7 mouse cellular contexts compared by ENCODE assay signal in the genomic region with DNA sequence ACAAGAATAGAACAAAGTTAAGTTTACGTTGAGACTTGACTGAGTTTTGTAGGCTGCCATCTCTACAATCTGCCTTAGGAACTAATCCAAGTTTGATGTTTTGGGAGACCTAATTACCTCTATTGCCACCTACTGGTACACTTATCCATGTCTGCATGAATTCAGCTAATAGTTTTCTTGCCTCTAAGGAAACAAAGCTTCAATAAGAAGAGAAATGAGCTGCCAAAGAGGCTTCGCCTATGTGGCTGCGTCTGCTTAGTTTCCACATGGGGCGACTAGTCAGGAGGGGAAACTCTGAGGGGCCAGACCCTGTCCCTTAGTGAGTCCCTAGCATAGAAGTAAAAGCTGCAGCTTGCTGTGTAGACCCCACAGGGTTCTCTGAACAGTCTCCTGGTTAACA.
DNase-seq lines count a peak whose midpoint lies in the region; ATAC-seq and TF ChIP-seq lines count a peak whose summit lies in the region.

No protein-coding gene starts in this region.

- H3K4me1 ChIP-seq in CH12.LX (ENCODE audit: control insufficient read depth in 1 of 2, insufficient read depth in 2 of 2) = no peaks in the 10 kb centered on the region
- peaks cover 10% of the 10 kb centered on the region for H3K4me1 ChIP-seq in embryonic facial prominence, embryonic 10.5 days

- H3K27ac ChIP-seq in CH12.LX (ENCODE audit: insufficient read depth, low read depth) = no peak overlapping the region
- H3K27ac ChIP-seq in embryonic facial prominence, embryonic 10.5 days (replicated peaks) = peak overlapping the region; percentile 77

- TF ChIP-seq CTCF in CH12.LX (conservative IDR thresholded peaks at IDR 0.05 in 1 of 2, IDR thresholded peaks at IDR 0.05 in 1 of 2; ENCODE audit: low read depth in 2 of 2, low read length in 2 of 2) = peak; percentile 12 to 77; a peak in 3 of 4 replicates

- H3K27me3 ChIP-seq in CH12.LX (replicated peaks) = no peaks in the 10 kb centered on the region
- H3K27me3 ChIP-seq in embryonic facial prominence, embryonic 10.5 days (replicated peaks; ENCODE audit: low read depth, poor library complexity, severe bottlenecking) = no peaks in the 10 kb centered on the region

- H3K4me3 ChIP-seq in CH12.LX (replicated peaks in 1 of 3; ENCODE audit: low read depth in 2 of 3, low read length in 2 of 3, poor library complexity in 1 of 3) = no peak overlapping the region
- H3K4me3 ChIP-seq in embryonic facial prominence, embryonic 10.5 days = no peak overlapping the region

- no peaks in the 10 kb centered on the region for H3K9me3 ChIP-seq in CH12.LX (replicated peaks; ENCODE audit: low read length)
- H3K9me3 ChIP-seq in embryonic facial prominence, embryonic 10.5 days = no peaks in the 10 kb centered on the region

- H3K79me2 ChIP-seq in CH12.LX (replicated peaks; ENCODE audit: control insufficient read depth, extremely low read depth, insufficient read depth, poor library complexity, severe bottlenecking) = no peaks in the 10 kb centered on the region

- no peak for TF ChIP-seq EP300 in CH12.LX (IDR thresholded peaks at IDR 0.05; ENCODE audit: low read length)

- TF ChIP-seq RAD21 in CH12.LX (IDR thresholded peaks at IDR 0.05; ENCODE audit: low read depth, low read length) = peak; percentile 71

- DNase-seq in 416B (ENCODE audit: low read depth) (peak; percentile 53), CH12.LX (ENCODE audit: extremely low read depth) (peak; percentile 33)
- DNase-seq in embryonic facial prominence, embryonic 10.5 days (ENCODE audit: low spot score) = no peak
- DNase-seq in induced T-regulatory cell, adult 2 months (ENCODE audit: low read depth) = peak; percentile 17
- DNase-seq in B cell, adult 2 months = no peak
- no peak for DNase-seq in spleen, postnatal 14 days (ENCODE audit: low spot score in 2 of 2)

- in situ Hi-C loops in CH12.LX (cut with MboI; ENCODE audit: low pct_ligation_motif_present, low pct_unique_long_range_greater_than_20kb, low sequenced_read_pairs) = no loop called here

- dilution Hi-C loops in CH12.LX (cut with MboI; ENCODE audit: extremely low pct_ligation_motif_present, extremely low pct_unique_long_range_greater_than_20kb, low sequenced_read_pairs) = no loop called here

- peak; percentile 42; the same call in 1 of the 2 replicates for ATAC-seq in megakaryocyte progenitor cell, adult 5-6 weeks (replicated peaks; ENCODE audit: poor library complexity)

- WGBS in embryonic facial prominence, embryonic 10.5 days = 36% methylated on average over 4 of the region's 4 CpGs

- no peaks in the 10 kb centered on the region for H3K36me3 ChIP-seq in CH12.LX (replicated peaks in 1 of 2; ENCODE audit: control insufficient read depth in 1 of 2, insufficient read depth in 1 of 2, low read length in 1 of 2)
- H3K36me3 ChIP-seq in embryonic facial prominence, embryonic 10.5 days (replicated peaks) = no peaks in the 10 kb centered on the region

- H3K9ac ChIP-seq in CH12.LX (ENCODE audit: insufficient read depth, low read depth) = no peak overlapping the region

- H3K4me2 ChIP-seq in CH12.LX (ENCODE audit: insufficient read depth, low read depth, poor library complexity, severe bottlenecking) = no peak overlapping the region

- no peak for TF ChIP-seq POLR2A in CH12.LX (IDR thresholded peaks at IDR 0.05; ENCODE audit: low read depth, low read length)

TF ChIP-seq in CH12.LX, 34 proteins besides CTCF, POLR2A, EP300 and RAD21:
- TF ChIP-seq ZC3H11A (IDR thresholded peaks at IDR 0.05; ENCODE audit: low read depth, low read length) = 0 out of 2 replicates have a peak, but pooled peaks have one; percentile 38
- peak; percentile 24; the same call in 1 of the 2 replicates for TF ChIP-seq JUND (conservative IDR thresholded peaks at IDR 0.05; ENCODE audit: low read depth, low read length)
- no peak for TF ChIP-seq TBP (conservative IDR thresholded peaks at IDR 0.05; ENCODE audit: low read depth, low read length)
- TF ChIP-seq MXI1 (IDR thresholded peaks at IDR 0.05; ENCODE audit: low read depth, low read length) = no peak
- TF ChIP-seq CHD2 (IDR thresholded peaks at IDR 0.05; ENCODE audit: low read length) = no peak
- TF ChIP-seq ZNF384 (IDR thresholded peaks at IDR 0.05; ENCODE audit: low read depth, low read length) = no peak
- no peak for TF ChIP-seq IRF4 (IDR thresholded peaks at IDR 0.05; ENCODE audit: low read depth, low read length)
- no peak for TF ChIP-seq MAZ (IDR thresholded peaks at IDR 0.05; ENCODE audit: low read depth, low read length)
- TF ChIP-seq ZKSCAN1 (IDR thresholded peaks at IDR 0.05; ENCODE audit: borderline replicate concordance, low read depth, low read length) = no peak
- TF ChIP-seq MYC (IDR thresholded peaks at IDR 0.05; ENCODE audit: low read depth, low read length) = no peak
- peak; percentile 88 for TF ChIP-seq SMC3 (IDR thresholded peaks at IDR 0.05; ENCODE audit: low read depth, low read length)
- no peak for TF ChIP-seq E2F4 (IDR thresholded peaks at IDR 0.05; ENCODE audit: insufficient replicate concordance, low read depth, low read length)
- no peak for TF ChIP-seq ZMIZ1 (IDR thresholded peaks at IDR 0.05; ENCODE audit: low read depth, low read length)
TF ChIP-seq in CH12.LX: peak in this region for 3.

Comparison
In these comparisons a context has a peak if more than half of its experiments do, and no peak if none do; other contexts are left out.
1. DNase-seq: peak in 416B (single experiment), CH12.LX (single experiment) and induced T-regulatory cell, adult 2 months (single experiment); none in embryonic facial prominence, embryonic 10.5 days (single experiment), B cell, adult 2 months (0 of 2) and spleen, postnatal 14 days (0 of 2).